ENCODE assay signal across 27 mouse cellular contexts in the genomic region with DNA sequence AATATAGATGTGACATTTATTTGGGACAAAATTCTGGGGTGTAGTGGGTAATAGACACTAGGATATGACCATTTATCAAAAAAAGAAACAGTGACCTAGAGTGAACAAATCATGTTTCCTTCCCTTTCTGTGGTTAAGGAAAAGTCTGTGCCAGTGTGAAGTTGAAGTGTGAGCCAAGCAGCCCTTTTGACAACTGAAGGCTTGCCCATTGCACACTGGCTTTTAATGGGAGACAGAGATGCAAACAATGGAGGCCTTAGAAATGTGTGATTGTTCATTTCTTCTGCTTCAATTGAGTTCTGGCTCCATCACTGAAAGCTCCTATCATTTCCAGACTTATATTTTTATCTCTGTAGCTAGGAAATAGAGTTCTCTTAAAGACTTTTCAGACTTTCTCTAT.
A peak's percentile ranks its signal among the peaks of the same experiment; 100 is the strongest.
DNase-seq lines count a peak whose midpoint lies in the region; ATAC-seq lines count a peak whose summit lies in the region.
"Had no signal": no experiment of that assay in that cellular context is flagged by ENCODE, and none has a peak within 500 bp of the region (broad histone marks: within the 10 kb centered on the region; RNA-seq: fewer than 3 reads in every experiment).

No protein-coding gene starts in this region.

- H3K36me3 ChIP-seq in forebrain, embryonic 14.5 days (ENCODE audit: control insufficient read depth, insufficient read depth, low read length) = no peaks in the 10 kb centered on the region
- no peaks in the 10 kb centered on the region for H3K36me3 ChIP-seq in forebrain, embryonic 16.5 days (ENCODE audit: control insufficient read depth, insufficient read depth)
- H3K36me3 ChIP-seq: forebrain, embryonic 10.5 days; G1E; heart, embryonic 10.5 days; heart, embryonic 13.5 days; hindbrain, embryonic 12.5 days had no signal

- H3K27me3 ChIP-seq in forebrain, embryonic 14.5 days (replicated peaks; ENCODE audit: control insufficient read depth, insufficient read depth, low read length) = no peaks in the 10 kb centered on the region
- H3K27me3 ChIP-seq in forebrain, embryonic 16.5 days (replicated peaks; ENCODE audit: control insufficient read depth, insufficient read depth, low read length) = no peaks in the 10 kb centered on the region
- H3K27me3 ChIP-seq: CH12.LX; forebrain, embryonic 13.5 days; heart, embryonic 13.5 days; hindbrain, embryonic 12.5 days had no signal

- no peak for ATAC-seq in forebrain, embryonic 14.5 days
- ATAC-seq in forebrain, embryonic 16.5 days = no peak
- ATAC-seq in common myeloid progenitor, adult 5-6 weeks (replicated peaks; ENCODE audit: low read depth, poor library complexity, severe bottlenecking) = peak; percentile 45; the same call in 1 of the 2 replicates
- ATAC-seq in megakaryocyte progenitor cell, adult 5-6 weeks (replicated peaks; ENCODE audit: poor library complexity) = peak; percentile 61
- ATAC-seq: forebrain, embryonic 13.5 days; hindbrain, embryonic 16.5 days; inflammation-experienced regulatory T-cells, adult 6 months; intestine, embryonic 16.5 days had no signal

- H3K4me2 ChIP-seq in forebrain, embryonic 14.5 days (ENCODE audit: low read length) = no peak overlapping the region
- no peak overlapping the region for H3K4me2 ChIP-seq in forebrain, embryonic 16.5 days (ENCODE audit: low read length)
- H3K4me2 ChIP-seq: forebrain, embryonic 13.5 days; heart, embryonic 13.5 days; hindbrain, embryonic 12.5 days had no signal

- no peak overlapping the region for H3K27ac ChIP-seq in forebrain, embryonic 14.5 days (ENCODE audit: low read depth, low read length)
- H3K27ac ChIP-seq in forebrain, embryonic 16.5 days (ENCODE audit: low read length) = no peak overlapping the region
- H3K27ac ChIP-seq: forebrain, embryonic 10.5 days; forebrain, embryonic 13.5 days; heart, adult 2 months; heart, embryonic 10.5 days; heart, embryonic 13.5 days; hindbrain, embryonic 12.5 days had no signal

- H3K9me3 ChIP-seq in forebrain, embryonic 14.5 days (replicated peaks; ENCODE audit: control insufficient read depth, low read length) = no peaks in the 10 kb centered on the region
- no peaks in the 10 kb centered on the region for H3K9me3 ChIP-seq in forebrain, embryonic 16.5 days (ENCODE audit: control insufficient read depth, low read length)
- H3K9me3 ChIP-seq: forebrain, embryonic 10.5 days; forebrain, embryonic 13.5 days; G1E; heart, embryonic 10.5 days; heart, embryonic 13.5 days; hindbrain, embryonic 12.5 days had no signal

- DNase-seq in forebrain, embryonic 14.5 days (ENCODE audit: low spot score) = peak; percentile 16
- peak; percentile 36 for DNase-seq in 416B (ENCODE audit: low read depth)
- DNase-seq in cerebellum, postnatal 4 days (ENCODE audit: low spot score in 2 of 2) = no peak
- no peak for DNase-seq in urinary bladder, adult 2 months (ENCODE audit: low spot score)
- DNase-seq: adrenal gland, adult 8-10 months; adrenal gland, postnatal 25 days; B cell, adult 2 months; cerebellum, adult 18-20 months; cerebellum, adult 9-10 months; cerebellum, postnatal 25 days; gastrocnemius, postnatal 25 days; heart, adult 2 months; heart, postnatal 14 days; heart, postnatal 4 days had no signal

- no peak overlapping the region for H3K4me3 ChIP-seq in forebrain, embryonic 14.5 days (ENCODE audit: low read depth, low read length)
- no peak overlapping the region for H3K4me3 ChIP-seq in forebrain, embryonic 16.5 days (replicated peaks; ENCODE audit: low read length)
- H3K4me3 ChIP-seq: forebrain, embryonic 10.5 days; forebrain, embryonic 13.5 days; heart, adult 2 months; heart, embryonic 10.5 days; heart, embryonic 13.5 days; hindbrain, embryonic 12.5 days had no signal

- no peak overlapping the region for H3K9ac ChIP-seq in forebrain, embryonic 14.5 days (ENCODE audit: low read length)
- H3K9ac ChIP-seq in forebrain, embryonic 16.5 days (replicated peaks; ENCODE audit: low read depth, low read length) = no peak overlapping the region
- H3K9ac ChIP-seq: forebrain, embryonic 13.5 days; heart, embryonic 13.5 days; hindbrain, embryonic 12.5 days had no signal

- H3K4me1 ChIP-seq in forebrain, embryonic 14.5 days (ENCODE audit: control insufficient read depth, insufficient read depth, low read length) = no peaks in the 10 kb centered on the region
- no peaks in the 10 kb centered on the region; the same call in 1 of the 2 replicates for H3K4me1 ChIP-seq in forebrain, embryonic 16.5 days (replicated peaks; ENCODE audit: control insufficient read depth, insufficient read depth, low read length)
- H3K4me1 ChIP-seq: forebrain, embryonic 13.5 days; heart, embryonic 10.5 days; heart, embryonic 13.5 days; hindbrain, embryonic 12.5 days had no signal

Comparison
In these comparisons a context has a peak if more than half of its experiments do, and no peak if none do; other contexts are left out.
1. ATAC-seq: peak in common myeloid progenitor, adult 5-6 weeks (single experiment) and megakaryocyte progenitor cell, adult 5-6 weeks (single experiment); none in forebrain, embryonic 14.5 days (single experiment) and forebrain, embryonic 16.5 days (single experiment).
2. DNase-seq: peak in forebrain, embryonic 14.5 days (single experiment) and 416B (single experiment); none in cerebellum, postnatal 4 days (0 of 2) and urinary bladder, adult 2 months (single experiment).